Mouse (Mus musculus): ENCODE results near the gene Tmem117. TPM values are rescaled to one million over a fixed set of nuclear protein-coding genes. Genes with fewer than 3 reads are reported as not detected.

Tmem117 gene
- total and polyA plus RNA-seq, 2 experiments from 2014 or later, result 11.6 to 13.8 TPM

GRCm38 (mm10) chr15:94616036-94616435 lies 13.0 kb upstream of the Tmem117 start:
- H3K4me1 ChIP-seq (ENCODE audit: insufficient read depth), result no peaks in the 10 kb centered on the region
- DNase-seq (no peak), ATAC-seq (no peak)
- no peaks in the 10 kb centered on the region for H3K36me3 ChIP-seq (ENCODE audit: insufficient read depth)
- no peaks in the 10 kb centered on the region for H3K9me3 ChIP-seq (ENCODE audit: low read length)
- no peak overlapping the region for H3K27ac ChIP-seq (ENCODE audit: low read depth, low read length)
- no peak overlapping the region for H3K4me3 ChIP-seq (ENCODE audit: low read depth, low read length)
- H3K4me2 ChIP-seq (ENCODE audit: low read depth), result no peak overlapping the region
- whole genome bisulfite sequencing, result 94% methylated on average over 11 of the region's 11 CpGs
- H3K9ac ChIP-seq, result no peak overlapping the region
- no peaks in the 10 kb centered on the region for H3K27me3 ChIP-seq (ENCODE audit: insufficient read depth, low read length)
- TF ChIP-seq CTCF (IDR thresholded peaks at IDR 0.05; ENCODE audit: low read depth), result no peak

GRCm38 (mm10) chr15:94620909-94621308 lies 8.1 kb upstream of the Tmem117 start:
- Histone ChIP-seq H3K4me3 (ENCODE audit: low read depth, low read length) (no peak overlapping the region), H3K9me3 (ENCODE audit: low read length) (no peaks in the 10 kb centered on the region), H3K4me1 (ENCODE audit: insufficient read depth) (no peaks in the 10 kb centered on the region), H3K36me3 (ENCODE audit: insufficient read depth) (no peaks in the 10 kb centered on the region), H3K4me2 (ENCODE audit: low read depth) (no peak overlapping the region), H3K27ac (ENCODE audit: low read depth, low read length) (no peak overlapping the region), H3K27me3 (ENCODE audit: insufficient read depth, low read length) (no peaks in the 10 kb centered on the region), H3K9ac (no peak overlapping the region)
- TF ChIP-seq CTCF (IDR thresholded peaks at IDR 0.05; ENCODE audit: low read depth), result no peak
- DNase-seq (no peak), ATAC-seq (no peak)

GRCm38 (mm10) chr15:94628463-94628829 lies 586 bp upstream of the Tmem117 start:
- H3K27ac ChIP-seq (ENCODE audit: low read depth, low read length), result no peak overlapping the region
- H3K9ac ChIP-seq, result peak overlapping the region; percentile 77
- no peaks in the 10 kb centered on the region for H3K36me3 ChIP-seq (ENCODE audit: insufficient read depth)
- H3K27me3 ChIP-seq (ENCODE audit: insufficient read depth, low read length), result 0 out of 2 replicates have a peak, but pooled peaks cover 3% of the 10 kb centered on the region
- no peaks in the 10 kb centered on the region for H3K4me1 ChIP-seq (ENCODE audit: insufficient read depth)
- 47% methylated on average over 2 of the region's 2 CpGs for WGBS
- TF ChIP-seq CTCF (IDR thresholded peaks at IDR 0.05; ENCODE audit: low read depth), result no peak
- DNase-seq, result no peak
- H3K9me3 ChIP-seq (ENCODE audit: low read length), result no peaks in the 10 kb centered on the region
- H3K4me2 ChIP-seq (ENCODE audit: low read depth), result peak overlapping the region; percentile 97
- peak overlapping the region; percentile 68 for H3K4me3 ChIP-seq (ENCODE audit: low read depth, low read length)
- peak; percentile 25; the same call in 1 of the 2 replicates for ATAC-seq

GRCm38 (mm10) chr15:94630553-94630952 lies 1.5 kb downstream of the Tmem117 start:
- 83% methylated on average over 4 of the region's 4 CpGs for WGBS

GRCm38 (mm10) chr15:94634524-94634923 lies 5.5 kb downstream of the Tmem117 start:
- H3K27ac ChIP-seq (ENCODE audit: low read depth, low read length), result no peak overlapping the region
- H3K9ac ChIP-seq, result no peak overlapping the region
- no peaks in the 10 kb centered on the region for H3K9me3 ChIP-seq (ENCODE audit: low read length)
- no peak overlapping the region for H3K4me2 ChIP-seq (ENCODE audit: low read depth)
- no peaks in the 10 kb centered on the region for H3K4me1 ChIP-seq (ENCODE audit: insufficient read depth)
- TF ChIP-seq CTCF (IDR thresholded peaks at IDR 0.05; ENCODE audit: low read depth), result no peak
- WGBS, result 84% methylated on average over 11 of the region's 11 CpGs
- H3K36me3 ChIP-seq (ENCODE audit: insufficient read depth), result no peaks in the 10 kb centered on the region
- no peak overlapping the region for H3K4me3 ChIP-seq (ENCODE audit: low read depth, low read length)
- DNase-seq (no peak), ATAC-seq (no peak)
- H3K27me3 ChIP-seq (ENCODE audit: insufficient read depth, low read length), result 0 out of 2 replicates have a peak, but pooled peaks cover 3% of the 10 kb centered on the region

More at GRCm38 (mm10) chr15:94630553-94630952, 1.5 kb downstream of the Tmem117 start:
- H3K36me3 ChIP-seq (ENCODE audit: insufficient read depth), result no peaks in the 10 kb centered on the region
- no peaks in the 10 kb centered on the region for H3K4me1 ChIP-seq (ENCODE audit: insufficient read depth)
- H3K4me3 ChIP-seq (ENCODE audit: low read depth, low read length), result no peak overlapping the region
- TF ChIP-seq CTCF (IDR thresholded peaks at IDR 0.05; ENCODE audit: low read depth), result no peak
- 0 out of 2 replicates have a peak, but pooled peaks cover 3% of the 10 kb centered on the region for H3K27me3 ChIP-seq (ENCODE audit: insufficient read depth, low read length)
- ATAC-seq, result no peak
- no peak overlapping the region for H3K27ac ChIP-seq (ENCODE audit: low read depth, low read length)
- no peaks in the 10 kb centered on the region for H3K9me3 ChIP-seq (ENCODE audit: low read length)
- DNase-seq, result no peak
- H3K9ac ChIP-seq, result no peak overlapping the region
- H3K4me2 ChIP-seq (ENCODE audit: low read depth), result no peak overlapping the region

- no peak for TF ChIP-seq CTCF (IDR thresholded peaks at IDR 0.05; ENCODE audit: low read depth)
- H3K9ac ChIP-seq, result no peak overlapping the region
- 53% methylated on average over 2 of the region's 2 CpGs for WGBS
- peaks cover 4% of the 10 kb centered on the region; the same call in 1 of the 2 replicates for H3K27me3 ChIP-seq (ENCODE audit: insufficient read depth, low read length)
- no peak overlapping the region for H3K4me3 ChIP-seq (ENCODE audit: low read depth, low read length)
- H3K4me2 ChIP-seq (ENCODE audit: low read depth), result no peak overlapping the region
- H3K9me3 ChIP-seq (ENCODE audit: low read length), result no peaks in the 10 kb centered on the region
- peak; percentile 53; the same call in 1 of the 2 replicates for ATAC-seq
- H3K27ac ChIP-seq (ENCODE audit: low read depth, low read length), result no peak overlapping the region
- DNase-seq, result no peak
- H3K4me1 ChIP-seq (ENCODE audit: insufficient read depth), result no peaks in the 10 kb centered on the region
- H3K36me3 ChIP-seq (ENCODE audit: insufficient read depth), result no peaks in the 10 kb centered on the region
Measured at GRCm38 (mm10) chr15:94638207-94638606, 9.2 kb downstream of the Tmem117 start.

GRCm38 (mm10) chr15:94639126-94639525 lies 10.1 kb downstream of the Tmem117 start:
- H3K9ac ChIP-seq, result no peak overlapping the region
- no peak for TF ChIP-seq CTCF (IDR thresholded peaks at IDR 0.05; ENCODE audit: low read depth)
- H3K27me3 ChIP-seq (ENCODE audit: insufficient read depth, low read length), result peaks cover 4% of the 10 kb centered on the region; the same call in 1 of the 2 replicates
- no peaks in the 10 kb centered on the region for H3K36me3 ChIP-seq (ENCODE audit: insufficient read depth)
- no peaks in the 10 kb centered on the region for H3K4me1 ChIP-seq (ENCODE audit: insufficient read depth)
- no peaks in the 10 kb centered on the region for H3K9me3 ChIP-seq (ENCODE audit: low read length)
- 92% methylated on average over 2 of the region's 2 CpGs for WGBS
- ATAC-seq (no peak), DNase-seq (no peak)
- no peak overlapping the region for H3K4me3 ChIP-seq (ENCODE audit: low read depth, low read length)
- no peak overlapping the region for H3K27ac ChIP-seq (ENCODE audit: low read depth, low read length)
- H3K4me2 ChIP-seq (ENCODE audit: low read depth), result no peak overlapping the region

Measured in forebrain, postnatal 0 days (tissue).